Mouse (Mus musculus): ENCODE measurements around the gene Lrrc3b.
A peak's percentile ranks its signal among the peaks of the same experiment; 100 is the strongest.

The Lrrc3b gene

GRCm38 (mm10) chr14:15438485-15439157, at the start of gene Lrrc3b:
TSS of gene Lrrc3b (minus strand) at chr14:15438987.
- DNase-seq: peak; percentile 66

GRCm38 (mm10) chr14:15477668-15478067, 38.9 kb upstream of the Lrrc3b start:
- no peak for DNase-seq

- DNase-seq: peak; percentile 34
Measured at GRCm38 (mm10) chr14:15438096-15438484, 697 bp downstream of the Lrrc3b start.

- DNase-seq: peak; percentile 24
Measured at GRCm38 (mm10) chr14:15437501-15437941, 1.3 kb downstream of the Lrrc3b start.

GRCm38 (mm10) chr14:15437046-15437445, 1.7 kb downstream of the Lrrc3b start:
- peak; percentile 6 for DNase-seq

GRCm38 (mm10) chr14:15436586-15436985, 2.2 kb downstream of the Lrrc3b start:
- DNase-seq: no peak

- no peak for DNase-seq
Measured at GRCm38 (mm10) chr14:15432396-15432795, 6.4 kb downstream of the Lrrc3b start.

- no peak for DNase-seq
Measured at GRCm38 (mm10) chr14:15421624-15422023, 17.2 kb downstream of the Lrrc3b start.

GRCm38 (mm10) chr14:15410686-15411534, 27.9 kb downstream of the Lrrc3b start:
- DNase-seq: peak; percentile 4

- DNase-seq: no peak
Measured at GRCm38 (mm10) chr14:15385536-15385935, 53.3 kb downstream of the Lrrc3b start.

- DNase-seq: no peak
Measured at GRCm38 (mm10) chr14:15384972-15385371, 53.8 kb downstream of the Lrrc3b start.

GRCm38 (mm10) chr14:15384532-15384931, 54.3 kb downstream of the Lrrc3b start:
- DNase-seq: no peak

GRCm38 (mm10) chr14:15383133-15383532, 55.7 kb downstream of the Lrrc3b start:
- DNase-seq: no peak

GRCm38 (mm10) chr14:15377368-15377767, 61.4 kb downstream of the Lrrc3b start:
- DNase-seq: no peak

- no peak for DNase-seq
Measured at GRCm38 (mm10) chr14:15376786-15377185, 62.0 kb downstream of the Lrrc3b start.

GRCm38 (mm10) chr14:15374271-15374670, 64.5 kb downstream of the Lrrc3b start:
- no peak for DNase-seq

GRCm38 (mm10) chr14:15372985-15373384, 65.8 kb downstream of the Lrrc3b start:
- DNase-seq: peak; percentile 11

GRCm38 (mm10) chr14:15365045-15365444, 73.7 kb downstream of the Lrrc3b start:
- DNase-seq: no peak

- no peak for DNase-seq
Measured at GRCm38 (mm10) chr14:15359893-15360292, 78.9 kb downstream of the Lrrc3b start.

- DNase-seq: no peak
Measured at GRCm38 (mm10) chr14:15359134-15359533, 79.7 kb downstream of the Lrrc3b start.

GRCm38 (mm10) chr14:15355512-15355911, 83.3 kb downstream of the Lrrc3b start:
- DNase-seq: peak; percentile 84

- no peak for DNase-seq
Measured at GRCm38 (mm10) chr14:15354299-15354698, 84.5 kb downstream of the Lrrc3b start.

- DNase-seq: no peak
Measured at GRCm38 (mm10) chr14:15333130-15333529, 105.7 kb downstream of the Lrrc3b start.

- no peak for DNase-seq
Measured at GRCm38 (mm10) chr14:15331370-15331769, 107.4 kb downstream of the Lrrc3b start.

All from right cerebral cortex, postnatal 4 days (tissue).